Mouse (Mus musculus) heart, postnatal 0 days (tissue): ENCODE results near the gene Trim37.

ENCODE experiments used
- CTCF ChIP-seq: IDR thresholded peaks from 2 replicates; pipeline ENCODE4 v1.5.1; 2016; ENCODE audit warnings: antibody characterized with exemption, control low read depth, low read depth
- EP300 ChIP-seq: IDR thresholded peaks from 2 replicates; pipeline ENCODE4 v1.6.1; 2016; ENCODE audit warnings: antibody characterized with exemption, low read depth

DNA sequence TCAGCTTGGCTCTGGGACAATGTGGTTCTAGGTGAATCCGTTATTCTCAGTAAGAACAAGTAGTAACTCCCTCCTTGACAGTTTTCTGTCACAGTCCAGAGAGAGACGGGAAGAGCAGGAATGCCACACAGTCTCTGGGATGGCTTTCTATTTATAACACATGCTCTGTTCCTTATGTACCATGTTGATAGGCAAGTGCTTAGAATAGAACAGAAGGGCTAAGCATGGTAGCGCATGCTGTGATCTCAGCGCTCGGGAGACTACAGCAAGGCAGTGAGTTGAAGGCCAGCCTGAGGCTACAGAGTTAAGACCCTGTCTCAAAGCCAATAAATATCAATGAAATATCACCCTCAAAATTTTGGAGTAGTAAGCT lies 120.6 kb downstream of the Trim37 start:
- TF ChIP-seq CTCF (no peak), EP300 (0 out of 2 replicates have a peak, but pooled peaks have one; percentile 22)
